Mouse (Mus musculus) C2C12 (cell line): ENCODE results near the gene Large2.

Experiments used
- CEBPB ChIP-seq: IDR thresholded peaks from one replicate; pipeline ENCODE4 v1.6.1; 2011; ENCODE audit warnings: low read depth, mild to moderate bottlenecking, control low read depth, moderate library complexity
- CTCF ChIP-seq: IDR thresholded peaks from one replicate; pipeline ENCODE4 v1.5.1; 2011; ENCODE audit not compliant: control insufficient read depth, insufficient read depth, insufficient read length
- MAX ChIP-seq: IDR thresholded peaks from one replicate; pipeline ENCODE4 v1.6.1; 2011; ENCODE audit warnings: mild to moderate bottlenecking, control low read depth
- USF1 ChIP-seq: IDR thresholded peaks from one replicate; pipeline ENCODE4 v1.6.1; 2011; ENCODE audit warnings: low read depth, mild to moderate bottlenecking, control low read depth, moderate library complexity

- TF ChIP-seq CTCF (no peak), CEBPB (no peak), MAX (no peak), USF1 (no peak)
These were observed 47.2 kb upstream of the Large2 start for GRCm38 (mm10) chr2:92421723-92422387.
